In the genomic region with DNA sequence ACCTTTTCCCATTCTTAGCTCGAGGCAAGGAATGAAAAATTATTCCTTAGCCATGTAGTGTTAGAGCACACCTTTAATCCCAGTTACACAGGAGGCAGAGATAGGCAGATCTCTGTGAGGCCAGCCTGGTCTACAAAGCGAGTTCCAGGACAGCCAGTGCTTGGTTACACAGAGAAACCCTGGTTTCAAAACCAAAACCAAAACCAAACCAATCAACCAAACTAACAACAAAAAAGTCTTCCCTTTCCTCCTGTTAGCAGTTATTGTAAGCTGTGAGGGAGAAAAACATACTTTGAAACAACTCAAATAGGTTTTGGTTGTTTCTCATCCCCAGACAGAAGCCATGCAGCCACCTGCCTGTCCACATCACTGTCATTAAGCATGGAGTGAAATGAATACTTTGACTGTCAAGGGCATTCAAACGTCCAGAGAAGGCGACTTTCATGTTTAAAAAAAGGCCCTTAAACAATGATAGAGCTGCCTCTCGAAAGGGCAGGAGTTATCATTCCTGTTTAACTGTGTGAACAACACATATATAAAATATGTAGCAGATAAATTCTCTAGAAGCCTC, we compare ENCODE assay signal across 15 mouse cellular contexts. TPM values are rescaled to one million over a fixed set of nuclear protein-coding genes. Genes with fewer than 3 reads are reported as not detected.
DNase-seq lines count a peak whose midpoint lies in the region; ATAC-seq and TF ChIP-seq lines count a peak whose summit lies in the region.
"Had no signal": no experiment of that assay in that cellular context is flagged by ENCODE, and none has a peak within 500 bp of the region (broad histone marks: within the 10 kb centered on the region; RNA-seq: fewer than 3 reads in every experiment).

No protein-coding gene starts in this region.

- H3K4me1 ChIP-seq in kidney, embryonic 16.5 days (ENCODE audit: insufficient read depth, low read length): peaks cover 34% of the 10 kb centered on the region
- H3K4me1 ChIP-seq in kidney, adult 2 months (ENCODE audit: control insufficient read depth, insufficient read depth, low read length): peaks cover 32% of the 10 kb centered on the region; the same call in 1 of the 2 replicates
- peaks cover 14% of the 10 kb centered on the region; the same call in 1 of the 2 replicates for H3K4me1 ChIP-seq in liver, embryonic 11.5 days (replicated peaks; ENCODE audit: control insufficient read depth, insufficient read depth, low read length)

- TF ChIP-seq POLR2A in kidney, adult 2 months (IDR thresholded peaks at IDR 0.05; ENCODE audit: low read depth, low read length): no peak

- H3K27me3 ChIP-seq in kidney, embryonic 16.5 days (ENCODE audit: insufficient read depth, low read length): no peaks in the 10 kb centered on the region
- H3K27me3 ChIP-seq in kidney, adult 2 months (replicated peaks; ENCODE audit: control insufficient read depth, insufficient read depth, low read length): no peaks in the 10 kb centered on the region
- no peaks in the 10 kb centered on the region for H3K27me3 ChIP-seq in liver, embryonic 11.5 days (replicated peaks; ENCODE audit: control insufficient read depth, insufficient read depth, low read length)
- H3K27me3 ChIP-seq in splenic B cell, adult 2 months (ENCODE audit: control insufficient read depth, insufficient read depth, low read length, poor library complexity, severe bottlenecking): no peaks in the 10 kb centered on the region
- H3K27me3 ChIP-seq: embryonic facial prominence, embryonic 13.5 days; hindbrain, embryonic 15.5 days; lung, embryonic 15.5 days; midbrain, embryonic 13.5 days had no signal

- WGBS in kidney, embryonic 16.5 days: 64% methylated on average over 5 of the region's 5 CpGs
- WGBS in kidney, adult 2 months: 50% methylated on average over 5 of the region's 5 CpGs
- WGBS in liver, embryonic 11.5 days: 71% methylated on average over 5 of the region's 5 CpGs

- no peak overlapping the region for H3K4me3 ChIP-seq in kidney, embryonic 16.5 days (ENCODE audit: low read length)
- H3K4me3 ChIP-seq in kidney, adult 2 months (ENCODE audit: insufficient read depth, low read depth, low read length): no peak overlapping the region
- no peak overlapping the region; the same call in 1 of the 2 replicates for H3K4me3 ChIP-seq in liver, embryonic 11.5 days (ENCODE audit: low read depth, low read length)
- H3K4me3 ChIP-seq: embryonic facial prominence, embryonic 13.5 days; hindbrain, embryonic 15.5 days; limb, embryonic 10.5 days; lung, embryonic 15.5 days; midbrain, embryonic 13.5 days had no signal

- TF ChIP-seq CTCF in kidney, adult 2 months (conservative IDR thresholded peaks at IDR 0.05; ENCODE audit: insufficient read depth, insufficient read length, low read depth, low read length): no peak

- no peaks in the 10 kb centered on the region for H3K36me3 ChIP-seq in kidney, embryonic 16.5 days (ENCODE audit: insufficient read depth, low read length)
- no peaks in the 10 kb centered on the region for H3K36me3 ChIP-seq in kidney, adult 2 months (ENCODE audit: control insufficient read depth, insufficient read depth, low read length)
- H3K36me3 ChIP-seq in liver, embryonic 11.5 days (ENCODE audit: control insufficient read depth, insufficient read depth, low read length): no peaks in the 10 kb centered on the region
- no peaks in the 10 kb centered on the region; the same call in 1 of the 2 replicates for H3K36me3 ChIP-seq in splenic B cell, adult 2 months (ENCODE audit: control insufficient read depth, insufficient read depth, low read length, poor library complexity, severe bottlenecking)
- H3K36me3 ChIP-seq: embryonic facial prominence, embryonic 13.5 days; hindbrain, embryonic 15.5 days; lung, embryonic 15.5 days; midbrain, embryonic 13.5 days had no signal

- H3K9ac ChIP-seq in kidney, embryonic 16.5 days (replicated peaks; ENCODE audit: low read length): no peak overlapping the region
- H3K9ac ChIP-seq in liver, embryonic 11.5 days (ENCODE audit: low read depth, low read length): no peak overlapping the region
- H3K9ac ChIP-seq: embryonic facial prominence, embryonic 13.5 days; hindbrain, embryonic 15.5 days; lung, embryonic 15.5 days; midbrain, embryonic 13.5 days had no signal

- no peak for ATAC-seq in kidney, embryonic 16.5 days (ENCODE audit: low FRiP score, low TSS enrichment)
- no peak for ATAC-seq in liver, embryonic 11.5 days (replicated peaks; ENCODE audit: low FRiP score)
- ATAC-seq: midbrain, embryonic 13.5 days had no signal

- peak; percentile 37 for DNase-seq in gastrocnemius, adult 18-20 months (ENCODE audit: low spot score)
- no peak for DNase-seq in gastrocnemius, adult 8-10 months (ENCODE audit: low spot score in 2 of 2)
- no peak for DNase-seq in kidney, adult 2 months
- DNase-seq in liver, embryonic 11.5 days (ENCODE audit: low spot score): no peak
- DNase-seq in splenic B cell, adult 2 months (ENCODE audit: low read depth, low spot score): peak; percentile 8
- DNase-seq in right cerebral cortex, postnatal 10 days (ENCODE audit: low spot score in 2 of 2): no peak
- no peak for DNase-seq in spleen, adult 18-20 months
- DNase-seq: heart, adult 18-20 months; thymus, adult 2 months had no signal

- H3K4me2 ChIP-seq in kidney, embryonic 16.5 days (replicated peaks; ENCODE audit: low read depth, low read length): no peak overlapping the region
- peak overlapping the region; percentile 65 for H3K4me2 ChIP-seq in liver, embryonic 11.5 days
- H3K4me2 ChIP-seq: embryonic facial prominence, embryonic 13.5 days; hindbrain, embryonic 15.5 days; lung, embryonic 15.5 days had no signal

- H3K27ac ChIP-seq in kidney, embryonic 16.5 days (ENCODE audit: low read length): 0 out of 2 replicates have a peak overlapping the region, but pooled peaks have one; percentile 10
- no peak overlapping the region for H3K27ac ChIP-seq in kidney, adult 2 months (ENCODE audit: insufficient read depth, low read depth, low read length)
- peak overlapping the region; percentile 8; the same call in 1 of the 2 replicates for H3K27ac ChIP-seq in liver, embryonic 11.5 days (ENCODE audit: low read depth, low read length)
- H3K27ac ChIP-seq: embryonic facial prominence, embryonic 13.5 days; hindbrain, embryonic 15.5 days; limb, embryonic 10.5 days; lung, embryonic 15.5 days; midbrain, embryonic 13.5 days had no signal

- H3K9me3 ChIP-seq in kidney, embryonic 16.5 days (ENCODE audit: low read length): no peaks in the 10 kb centered on the region
- H3K9me3 ChIP-seq in liver, embryonic 11.5 days (ENCODE audit: control insufficient read depth, low read length): no peaks in the 10 kb centered on the region
- H3K9me3 ChIP-seq: embryonic facial prominence, embryonic 13.5 days; hindbrain, embryonic 15.5 days; limb, embryonic 10.5 days; lung, embryonic 15.5 days; midbrain, embryonic 13.5 days had no signal

RNA-seq across cellular contexts. Expression of gene Got2, which starts 3.0 kb away (rescaled TPM):
- 100 to 1,000 TPM; 390 to 437 TPM for total RNA-seq in gastrocnemius, adult 18-20 months (2021)
- total RNA-seq in gastrocnemius, adult 8-10 months (2022): 100 to 1,000 TPM; 320 to 408 (median 353) TPM
- polyA plus RNA-seq in kidney, embryonic 16.5 days (2015; fragmentation: Nextera tagmentation; extraction: Ambion mirVana): 286 and 293 TPM in 2 replicates
- polyA plus RNA-seq in kidney, adult 2 months (2012; rRNA removed): 269 and 296 TPM in 2 replicates
- polyA plus RNA-seq in liver, embryonic 11.5 days (2014; fragmentation: Nextera tagmentation; extraction: Ambion mirVana): 153 and 158 TPM in 2 replicates

RNA-seq across cellular contexts. Expression of gene Slc38a7, which starts 32.0 kb away (rescaled TPM):
- total RNA-seq in gastrocnemius, adult 18-20 months (2021): 1 to 10 TPM; 5.5 to 5.8 TPM
- 1 to 10 TPM; 5.2 to 6.8 (median 5.6) TPM for total RNA-seq in gastrocnemius, adult 8-10 months (2022)
- 19.2 and 19.7 TPM in 2 replicates for polyA plus RNA-seq in kidney, embryonic 16.5 days (2015; fragmentation: Nextera tagmentation; extraction: Ambion mirVana)
- polyA plus RNA-seq in kidney, adult 2 months (2012; rRNA removed): 22.3 and 24.7 TPM in 2 replicates
- polyA plus RNA-seq in liver, embryonic 11.5 days (2014; fragmentation: Nextera tagmentation; extraction: Ambion mirVana): 13.8 and 14.8 TPM in 2 replicates

Comparison
In these comparisons a context has a peak if more than half of its experiments do, and no peak if none do; other contexts are left out.
1. DNase-seq: peak in gastrocnemius, adult 18-20 months (single experiment) and splenic B cell, adult 2 months (single experiment); none in gastrocnemius, adult 8-10 months (0 of 2), kidney, adult 2 months (single experiment), liver, embryonic 11.5 days (single experiment), right cerebral cortex, postnatal 10 days (0 of 2) and spleen, adult 18-20 months (0 of 2).